Mouse (Mus musculus) liver, adult (tissue): Measurements from ENCODE around the gene Slc37a3.

Experiments used
- GATA4 ChIP-seq: IDR thresholded peaks from 2 replicates; pipeline ENCODE4 v1.6.1; 2014; ENCODE audit warnings: mild to moderate bottlenecking, low read length; ENCODE audit not compliant: insufficient replicate concordance

Slc37a3 gene

GRCm38 (mm10) chr6:39377311-39377827, at the start of gene Slc37a3:
Slc37a3 (minus strand) TSS chr6:39377675.
- no peak for TF ChIP-seq GATA4

GRCm38 (mm10) chr6:39426725-39427124, 49.2 kb upstream of the Slc37a3 start:
- no peak for TF ChIP-seq GATA4

- TF ChIP-seq GATA4: no peak
These were observed 47.7 kb upstream of the Slc37a3 start for GRCm38 (mm10) chr6:39425181-39425580.

- no peak for TF ChIP-seq GATA4
These were observed 46.2 kb upstream of the Slc37a3 start for GRCm38 (mm10) chr6:39423686-39424085.

GRCm38 (mm10) chr6:39423130-39423551, 45.7 kb upstream of the Slc37a3 start:
- TF ChIP-seq GATA4: no peak

GRCm38 (mm10) chr6:39420867-39421266, 43.4 kb upstream of the Slc37a3 start:
- TF ChIP-seq GATA4: no peak

- no peak for TF ChIP-seq GATA4
These were observed 42.6 kb upstream of the Slc37a3 start, which contains the start of gene Mkrn1 for GRCm38 (mm10) chr6:39419851-39420721. Mkrn1 (minus strand) TSS chr6:39420462.

- no peak for TF ChIP-seq GATA4
These were observed 41.9 kb upstream of the Slc37a3 start for GRCm38 (mm10) chr6:39419386-39419850.

- no peak for TF ChIP-seq GATA4
These were observed 38.3 kb upstream of the Slc37a3 start for GRCm38 (mm10) chr6:39415762-39416161.

- no peak for TF ChIP-seq GATA4
These were observed 36.6 kb upstream of the Slc37a3 start for GRCm38 (mm10) chr6:39414106-39414505.

- no peak for TF ChIP-seq GATA4
These were observed 29.0 kb upstream of the Slc37a3 start for GRCm38 (mm10) chr6:39406480-39406879.

GRCm38 (mm10) chr6:39403136-39403535, 25.7 kb upstream of the Slc37a3 start:
- no peak for TF ChIP-seq GATA4

GRCm38 (mm10) chr6:39400343-39400742, 22.9 kb upstream of the Slc37a3 start:
- TF ChIP-seq GATA4: no peak

- TF ChIP-seq GATA4: no peak
These were observed 20.9 kb upstream of the Slc37a3 start for GRCm38 (mm10) chr6:39398342-39398741.

- TF ChIP-seq GATA4: no peak
These were observed 19.6 kb upstream of the Slc37a3 start for GRCm38 (mm10) chr6:39397046-39397445.

GRCm38 (mm10) chr6:39395916-39396315, 18.4 kb upstream of the Slc37a3 start:
- no peak for TF ChIP-seq GATA4

GRCm38 (mm10) chr6:39395471-39395870, 18.0 kb upstream of the Slc37a3 start:
- no peak for TF ChIP-seq GATA4

- no peak for TF ChIP-seq GATA4
These were observed 12.5 kb upstream of the Slc37a3 start for GRCm38 (mm10) chr6:39389988-39390387.
